Mouse (Mus musculus) liver, embryonic 14.5 days (tissue): ENCODE measurements around the gene Olfr986. TPM values are rescaled to one million over a fixed set of nuclear protein-coding genes. Genes with fewer than 3 reads are reported as not detected.

Experiments
- ATAC-seq: fragments of 200-750 bp; cut with Nextera tagmentation; 2 replicates; pipeline ENCODE4 v1.8.0; 2017; ENCODE audit warnings: moderate number of reproducible peaks, mild to moderate bottlenecking, moderate library complexity; ENCODE audit not compliant: insufficient read depth
- DNase-seq, 3 experiments: peaks; one replicate each; pipeline ENCODE4 v3.0.0-alpha.2; 2012 to 2013; ENCODE audit warnings: low read depth in 3 of 3, low spot score in 3 of 3
- H3K27ac ChIP-seq: fragments of 300-500 bp; sonication (generic); 2 replicates; pipeline ENCODE4 v1.5.1; 2014; ENCODE audit warnings: moderate library complexity, mild to moderate bottlenecking, control low read depth, inconsistent platforms
- H3K27me3 ChIP-seq: fragments of 300-500 bp; sonication (generic); 2 replicates; pipeline ENCODE4 v1.6.1; 2014; ENCODE audit warnings: mild to moderate bottlenecking, low read length, moderate library complexity; ENCODE audit not compliant: control insufficient read depth, insufficient read depth
- H3K36me3 ChIP-seq: fragments of 300-500 bp; sonication (generic); replicated peaks from 2 replicates; pipeline ENCODE4 v1.6.1; 2014; ENCODE audit warnings: low read depth; ENCODE audit not compliant: control insufficient read depth, insufficient read depth
- H3K4me1 ChIP-seq, 2 experiments: fragments of 200-500 bp in 1 of 2; fragments of 300-500 bp in 1 of 2; sonication (generic) in 1 of 2; replicated peaks; 2 replicates each; pipeline ENCODE4 v1.6.1; 2012 to 2014; ENCODE audit warnings: antibody characterized with exemption in 1 of 2, inconsistent platforms in 1 of 2, low read length in 1 of 2; ENCODE audit not compliant: control insufficient read depth in 2 of 2, insufficient read depth in 2 of 2
- H3K4me2 ChIP-seq: fragments of 300-500 bp; sonication (generic); 2 replicates; pipeline ENCODE4 v1.6.1; 2014; ENCODE audit warnings: low read depth, mild to moderate bottlenecking, control low read depth, moderate library complexity
- H3K4me3 ChIP-seq, 2 experiments: fragments of 200-500 bp in 1 of 2; fragments of 300-500 bp in 1 of 2; sonication (generic) in 1 of 2; 2 replicates each; pipeline ENCODE4 v1.5.1; 2012 to 2014; ENCODE audit warnings: low read depth in 2 of 2, low read length in 2 of 2, mild to moderate bottlenecking in 2 of 2, control low read depth in 1 of 2, inconsistent platforms in 1 of 2, moderate library complexity in 1 of 2; ENCODE audit not compliant: insufficient read depth in 1 of 2
- H3K9ac ChIP-seq: fragments of 300-500 bp; sonication (generic); replicated peaks from 2 replicates; pipeline ENCODE4 v1.6.1; 2014; ENCODE audit warnings: mild to moderate bottlenecking, control low read depth, moderate library complexity
- H3K9me3 ChIP-seq: fragments of 300-500 bp; sonication (generic); 2 replicates; pipeline ENCODE4 v1.6.1; 2016; ENCODE audit warnings: low read length, mixed read lengths; ENCODE audit not compliant: control insufficient read depth
- CTCF ChIP-seq: IDR thresholded peaks from 2 replicates; pipeline ENCODE4 v1.5.1; 2016; ENCODE audit warnings: antibody characterized with exemption, low read depth, control low read depth
- EP300 ChIP-seq: IDR thresholded peaks from 2 replicates; pipeline ENCODE4 v1.6.1; 2016; ENCODE audit warnings: antibody characterized with exemption, low read depth
- WGBS: fragments of 180-500 bp; shearing (Covaris S2); extraction: QIAGEN DNeasy Blood & Tissue Kit; methylation state at CpG from one replicate; pipeline ENCODE4 v1.1.7; 2014; ENCODE audit not compliant: insufficient replicate concordance; 5-methylcytosine and 5-hydroxymethylcytosine counted together
- polyA plus RNA-seq, 2 experiments: library from polyadenylated mRNA; depleted of rRNA in 1 of 2; stranded (reverse) in 1 of 2; unstranded in 1 of 2; fragments of >200 nt; fragmentation: Nextera tagmentation in 1 of 2; extraction: Ambion mirVana in 1 of 2; gene quantifications; 2 replicates each; pipeline versions ENCODE4 v1.2.1 to v1.2.3; 2012 to 2014

The Olfr986 gene
- polyA plus RNA-seq (2012; rRNA removed) (not detected in 2 replicates), polyA plus RNA-seq (2014; fragmentation: Nextera tagmentation; extraction: Ambion mirVana) (not detected in 2 replicates)

- Histone ChIP-seq H3K9me3 (no peaks in the 10 kb centered on the region), H3K4me1 (no peaks in the 10 kb centered on the region), H3K36me3 (no peaks in the 10 kb centered on the region), H3K4me3 (no peak within 1 kb of the TSS), H3K27ac (no peak within 1 kb of the TSS), H3K27me3 (no peaks in the 10 kb centered on the region), H3K4me2 (no peak within 1 kb of the TSS), H3K9ac (no peak within 1 kb of the TSS)
- ATAC-seq (no peak), DNase-seq (no peak)
- 60% methylated on average over 5 of the region's 5 CpGs for WGBS
- TF ChIP-seq CTCF: no peak
Measured at GRCm38 (mm10) chr9:40180620-40181019, at the start of gene Olfr986. TSS of gene Olfr986 (plus strand) at chr9:40180920.

- TF ChIP-seq CTCF: no peak
- TF ChIP-seq EP300: no peak
- 34% methylated on average over 6 of the region's 6 CpGs for WGBS
- Histone ChIP-seq H3K4me3 (no peak overlapping the region), H3K36me3 (no peaks in the 10 kb centered on the region), H3K4me1 (no peaks in the 10 kb centered on the region), H3K9me3 (no peaks in the 10 kb centered on the region), H3K4me2 (no peak overlapping the region), H3K9ac (no peak overlapping the region), H3K27ac (no peak overlapping the region), H3K27me3 (no peaks in the 10 kb centered on the region)
- DNase-seq: no peak
- no peak for ATAC-seq
Measured at GRCm38 (mm10) chr9:40136987-40137688, 43.6 kb upstream of the Olfr986 start.

- Histone ChIP-seq H3K4me3 (no peak overlapping the region), H3K9ac (no peak overlapping the region), H3K4me2 (no peak overlapping the region), H3K27me3 (no peaks in the 10 kb centered on the region), H3K4me1 (no peaks in the 10 kb centered on the region), H3K36me3 (no peaks in the 10 kb centered on the region), H3K9me3 (no peaks in the 10 kb centered on the region), H3K27ac (no peak overlapping the region)
- TF ChIP-seq EP300 (no peak), CTCF (no peak)
- 39% methylated on average over 4 of the region's 4 CpGs for WGBS
- ATAC-seq: no peak
- no peak for DNase-seq
Measured at GRCm38 (mm10) chr9:40139484-40139883, 41.2 kb upstream of the Olfr986 start.

- H3K9me3 ChIP-seq: no peaks in the 10 kb centered on the region
- 32% methylated on average over 1 of the region's 1 CpGs for WGBS
- H3K27me3 ChIP-seq: no peaks in the 10 kb centered on the region
- no peak overlapping the region for H3K27ac ChIP-seq
- no peak overlapping the region for H3K4me2 ChIP-seq
- H3K9ac ChIP-seq: no peak overlapping the region
- H3K4me3 ChIP-seq: no peak overlapping the region
- TF ChIP-seq CTCF (no peak), EP300 (no peak)
- no peak for ATAC-seq
- DNase-seq: no peak
- H3K4me1 ChIP-seq: no peaks in the 10 kb centered on the region
- no peaks in the 10 kb centered on the region for H3K36me3 ChIP-seq
Measured at GRCm38 (mm10) chr9:40141544-40141943, 39.2 kb upstream of the Olfr986 start.

GRCm38 (mm10) chr9:40155118-40155644 lies 25.5 kb upstream of the Olfr986 start:
- Histone ChIP-seq H3K27ac (no peak overlapping the region), H3K4me2 (no peak overlapping the region), H3K9me3 (no peaks in the 10 kb centered on the region), H3K4me1 (no peaks in the 10 kb centered on the region), H3K4me3 (no peak overlapping the region), H3K27me3 (no peaks in the 10 kb centered on the region), H3K36me3 (no peaks in the 10 kb centered on the region), H3K9ac (no peak overlapping the region)
- DNase-seq (no peak), ATAC-seq (no peak)
- whole genome bisulfite sequencing: 60% methylated on average over 4 of the region's 4 CpGs
- TF ChIP-seq CTCF: no peak
- no peak for TF ChIP-seq EP300
